Mouse (Mus musculus) liver, embryonic 12.5 days (tissue): ENCODE measurements around the gene Tanc1. TPM values are rescaled to one million over a fixed set of nuclear protein-coding genes. Genes with fewer than 3 reads are reported as not detected.

Experiments
- ATAC-seq: fragments of 200-750 bp; cut with Nextera tagmentation; 2 replicates; pipeline ENCODE4 v1.8.0; 2017; ENCODE audit warnings: moderate number of reproducible peaks, mild to moderate bottlenecking, moderate library complexity
- H3K27ac ChIP-seq: fragments of 300-500 bp; sonication (generic); 2 replicates; pipeline ENCODE4 v1.5.1; 2016; ENCODE audit warnings: mild to moderate bottlenecking
- H3K27me3 ChIP-seq: fragments of 300-500 bp; sonication (generic); replicated peaks from 2 replicates; pipeline ENCODE4 v1.6.1; 2016; ENCODE audit warnings: mild to moderate bottlenecking, moderate library complexity
- H3K36me3 ChIP-seq: fragments of 300-500 bp; sonication (generic); 2 replicates; pipeline ENCODE4 v1.6.1; 2016; ENCODE audit warnings: mild to moderate bottlenecking, moderate library complexity
- H3K4me1 ChIP-seq: fragments of 300-500 bp; sonication (generic); 2 replicates; pipeline ENCODE4 v1.6.1; 2016
- H3K4me2 ChIP-seq: fragments of 300-500 bp; sonication (generic); 2 replicates; pipeline ENCODE4 v1.6.1; 2016; ENCODE audit warnings: mild to moderate bottlenecking, moderate library complexity
- H3K4me3 ChIP-seq: fragments of 300-500 bp; sonication (generic); 2 replicates; pipeline ENCODE4 v1.5.1; 2016; ENCODE audit warnings: mild to moderate bottlenecking, moderate library complexity
- H3K9ac ChIP-seq: fragments of 300-500 bp; sonication (generic); 2 replicates; pipeline ENCODE4 v1.6.1; 2016; ENCODE audit warnings: mild to moderate bottlenecking, moderate library complexity
- H3K9me3 ChIP-seq: fragments of 300-500 bp; sonication (generic); replicated peaks from 2 replicates; pipeline ENCODE4 v1.6.1; 2016; ENCODE audit warnings: mild to moderate bottlenecking, moderate library complexity
- whole genome bisulfite sequencing: fragments of 180-500 bp; shearing (Covaris S2); methylation state at CpG from one replicate; pipeline ENCODE4 v1.1.7; 2016; ENCODE audit not compliant: insufficient replicate concordance; 5-methylcytosine and 5-hydroxymethylcytosine counted together
- polyA plus RNA-seq: library from polyadenylated mRNA; unstranded; fragments of >200 nt; fragmentation: Nextera tagmentation; extraction: Ambion mirVana; gene quantifications from 2 replicates; pipeline ENCODE4 v1.2.1, GENCODE M21; 2016

The Tanc1 gene
- polyA plus RNA-seq, 1 experiment from 2014 or later = 6.8 TPM

DNA sequence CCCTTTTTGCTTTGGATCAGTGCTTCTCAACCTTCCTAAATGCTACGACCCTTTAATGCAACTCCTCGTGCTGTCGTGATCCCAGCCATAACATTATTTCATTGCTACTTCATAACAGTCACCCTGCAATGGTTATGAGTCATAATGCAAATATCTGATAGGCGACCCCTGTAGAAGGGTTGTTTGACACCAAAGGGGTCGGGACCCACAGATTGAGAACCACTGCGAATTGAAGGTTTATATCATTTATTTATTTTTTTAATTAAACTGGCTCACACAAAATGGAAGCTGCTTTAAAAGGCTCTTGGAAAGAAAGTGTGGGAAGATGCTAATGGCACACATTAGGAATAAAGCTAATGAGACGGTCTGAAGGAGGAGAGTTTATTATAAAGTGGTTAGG, 7.2 kb downstream of the Tanc1 start:
- Histone ChIP-seq H3K9me3 (no peaks in the 10 kb centered on the region), H3K36me3 (no peaks in the 10 kb centered on the region), H3K4me1 (peaks cover 4% of the 10 kb centered on the region; the same call in 1 of the 2 replicates), H3K4me3 (no peak overlapping the region), H3K9ac (no peak overlapping the region), H3K27ac (no peak overlapping the region), H3K4me2 (no peak overlapping the region), H3K27me3 (peaks cover 14% of the 10 kb centered on the region)
- ATAC-seq = no peak
- 80% methylated on average over 7 of the region's 7 CpGs for WGBS

DNA sequence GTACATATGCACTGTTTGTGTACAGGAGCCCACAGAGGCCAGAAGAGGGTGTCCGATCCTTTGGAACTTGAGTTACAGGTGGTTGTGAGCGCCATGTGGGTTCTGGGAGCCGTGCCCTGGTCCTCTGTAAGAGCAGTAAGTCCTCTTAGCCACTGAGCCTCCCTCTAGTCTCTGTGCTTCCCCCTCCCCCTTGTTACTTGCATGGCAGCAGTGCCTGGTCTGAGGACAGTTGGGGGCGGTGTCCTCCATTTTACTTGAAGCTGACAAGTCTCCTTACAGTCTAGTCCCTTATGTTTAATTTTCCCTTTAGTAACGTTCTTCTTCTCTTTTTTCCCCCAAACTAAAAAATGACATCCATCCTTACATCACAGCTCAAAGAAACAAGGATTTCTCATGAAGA, 8.8 kb downstream of the Tanc1 start:
- no peak overlapping the region for H3K27ac ChIP-seq
- ATAC-seq = no peak
- 60% methylated on average over 5 of the region's 5 CpGs for WGBS
- no peak overlapping the region for H3K9ac ChIP-seq
- H3K4me3 ChIP-seq = no peak overlapping the region
- H3K9me3 ChIP-seq = no peaks in the 10 kb centered on the region
- no peaks in the 10 kb centered on the region for H3K36me3 ChIP-seq
- H3K27me3 ChIP-seq = peaks cover 2% of the 10 kb centered on the region; the same call in 1 of the 2 replicates
- H3K4me1 ChIP-seq = no peaks in the 10 kb centered on the region
- H3K4me2 ChIP-seq = no peak overlapping the region

DNA sequence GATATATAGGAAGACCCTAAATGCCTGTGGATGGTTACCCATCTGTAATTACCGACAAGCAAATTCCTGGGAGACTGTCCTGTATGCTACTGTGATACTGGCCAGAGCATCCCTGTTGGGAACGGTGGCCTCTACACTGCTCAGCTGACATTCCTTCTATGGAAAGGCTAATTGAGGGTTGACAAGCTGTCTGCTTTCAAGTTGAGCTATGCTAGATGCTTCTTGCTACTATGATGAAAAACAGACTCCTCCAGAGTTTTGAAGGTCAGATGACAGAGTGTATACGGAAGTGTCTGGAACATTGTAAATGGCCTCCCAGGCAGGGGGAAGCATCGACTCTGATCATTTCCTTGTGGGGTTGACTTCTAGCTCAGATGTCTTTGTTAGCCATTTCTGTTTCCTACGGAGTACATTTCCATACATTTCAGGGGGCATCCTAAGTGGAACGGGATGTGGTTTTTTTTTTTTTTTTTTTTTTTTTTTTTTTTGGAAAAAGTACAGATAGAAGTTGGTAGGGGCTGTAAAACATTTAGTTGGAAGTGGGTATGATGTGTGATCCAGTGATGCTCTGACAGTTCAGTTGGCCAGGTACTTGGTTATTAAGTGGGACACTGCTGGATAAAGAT, 10.8 kb downstream of the Tanc1 start:
- Histone ChIP-seq H3K27ac (no peak overlapping the region), H3K4me1 (0 out of 2 replicates have a peak, but pooled peaks cover under 1% of the 10 kb centered on the region), H3K4me3 (no peak overlapping the region), H3K27me3 (0 out of 2 replicates have a peak, but pooled peaks cover 7% of the 10 kb centered on the region), H3K9me3 (no peaks in the 10 kb centered on the region), H3K4me2 (no peak overlapping the region), H3K36me3 (no peaks in the 10 kb centered on the region), H3K9ac (no peak overlapping the region)
- no peak for ATAC-seq
- WGBS = 55% methylated on average over 6 of the region's 6 CpGs

DNA sequence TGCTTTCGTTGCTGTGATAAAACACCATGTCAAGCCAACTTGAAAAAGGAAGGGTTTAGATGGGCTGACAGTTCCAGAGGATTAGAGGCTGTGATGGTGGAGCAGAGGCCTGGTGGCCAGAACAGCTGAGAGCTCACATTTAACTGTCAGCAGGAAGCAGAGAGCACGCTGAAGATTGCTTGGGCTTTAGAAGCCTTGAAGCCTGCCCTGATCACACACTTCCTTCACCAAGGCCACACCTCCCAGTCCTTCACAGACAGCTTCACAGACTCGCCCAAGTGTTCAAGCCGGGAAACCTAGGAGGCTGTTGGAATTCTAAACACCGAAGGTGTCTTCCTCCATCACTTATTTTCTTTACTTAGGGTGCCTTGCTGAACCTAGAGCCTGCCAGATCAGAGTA, 12.0 kb downstream of the Tanc1 start:
- ATAC-seq = no peak
- no peak overlapping the region for H3K4me3 ChIP-seq
- H3K27ac ChIP-seq = no peak overlapping the region
- H3K4me2 ChIP-seq = no peak overlapping the region
- no peak overlapping the region for H3K9ac ChIP-seq
- 57% methylated on average over 5 of the region's 5 CpGs for WGBS
- H3K4me1 ChIP-seq = peaks cover 9% of the 10 kb centered on the region; the same call in 1 of the 2 replicates
- 0 out of 2 replicates have a peak, but pooled peaks cover 7% of the 10 kb centered on the region for H3K27me3 ChIP-seq
- H3K9me3 ChIP-seq = no peaks in the 10 kb centered on the region
- no peaks in the 10 kb centered on the region for H3K36me3 ChIP-seq

DNA sequence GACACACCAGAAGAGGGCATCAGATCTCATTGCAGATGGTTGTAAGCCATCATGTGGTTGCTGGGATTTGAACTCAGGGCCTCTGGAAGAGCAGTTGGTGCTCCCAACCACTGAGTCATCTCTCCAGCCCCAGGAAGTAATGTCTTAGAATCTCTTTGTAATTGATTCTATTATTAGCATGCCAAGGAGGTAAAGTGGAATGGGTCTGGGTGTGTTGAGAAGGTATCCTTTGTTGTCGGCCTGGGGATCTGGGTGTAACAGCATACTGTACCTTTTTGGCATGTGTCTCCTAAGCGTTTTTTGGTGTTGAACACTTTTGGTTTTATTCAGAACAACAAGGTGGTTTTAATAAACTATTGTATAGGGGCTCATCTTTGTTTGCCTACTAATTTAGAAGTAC, 13.6 kb downstream of the Tanc1 start:
- no peak for ATAC-seq
- WGBS = 61% methylated on average over 2 of the region's 2 CpGs
- H3K4me1 ChIP-seq = peaks cover 9% of the 10 kb centered on the region; the same call in 1 of the 2 replicates
- H3K36me3 ChIP-seq = no peaks in the 10 kb centered on the region
- no peaks in the 10 kb centered on the region for H3K9me3 ChIP-seq
- H3K4me3 ChIP-seq = no peak overlapping the region
- no peak overlapping the region for H3K4me2 ChIP-seq
- H3K27me3 ChIP-seq = peaks cover 7% of the 10 kb centered on the region; the same call in 1 of the 2 replicates
- H3K27ac ChIP-seq = no peak overlapping the region
- H3K9ac ChIP-seq = no peak overlapping the region

DNA sequence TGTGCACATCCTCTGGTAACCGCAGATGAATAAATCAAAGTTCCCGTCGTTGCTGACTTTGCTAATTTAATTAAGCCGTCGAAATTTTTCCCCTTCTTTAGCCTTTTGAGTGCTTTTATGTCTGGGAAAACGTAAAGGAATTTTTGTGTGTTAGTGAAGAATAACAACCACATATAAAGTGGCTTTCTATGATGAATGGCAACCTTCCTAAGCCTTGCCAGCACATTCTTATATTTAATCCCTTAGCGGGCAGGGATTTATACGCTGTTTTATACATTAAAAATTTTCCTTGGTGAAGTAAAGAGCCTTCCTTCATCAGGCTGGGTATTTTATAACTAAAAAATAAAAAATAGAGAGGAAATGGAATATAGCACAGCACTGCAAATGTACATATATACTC, 14.1 kb downstream of the Tanc1 start:
- no peak overlapping the region for H3K4me3 ChIP-seq
- H3K27ac ChIP-seq = no peak overlapping the region
- H3K9ac ChIP-seq = no peak overlapping the region
- peaks cover 9% of the 10 kb centered on the region; the same call in 1 of the 2 replicates for H3K4me1 ChIP-seq
- no peak for ATAC-seq
- H3K36me3 ChIP-seq = no peaks in the 10 kb centered on the region
- no peaks in the 10 kb centered on the region for H3K9me3 ChIP-seq
- no peak overlapping the region for H3K4me2 ChIP-seq
- peaks cover 7% of the 10 kb centered on the region; the same call in 1 of the 2 replicates for H3K27me3 ChIP-seq
- 73% methylated on average over 8 of the region's 8 CpGs for WGBS

DNA sequence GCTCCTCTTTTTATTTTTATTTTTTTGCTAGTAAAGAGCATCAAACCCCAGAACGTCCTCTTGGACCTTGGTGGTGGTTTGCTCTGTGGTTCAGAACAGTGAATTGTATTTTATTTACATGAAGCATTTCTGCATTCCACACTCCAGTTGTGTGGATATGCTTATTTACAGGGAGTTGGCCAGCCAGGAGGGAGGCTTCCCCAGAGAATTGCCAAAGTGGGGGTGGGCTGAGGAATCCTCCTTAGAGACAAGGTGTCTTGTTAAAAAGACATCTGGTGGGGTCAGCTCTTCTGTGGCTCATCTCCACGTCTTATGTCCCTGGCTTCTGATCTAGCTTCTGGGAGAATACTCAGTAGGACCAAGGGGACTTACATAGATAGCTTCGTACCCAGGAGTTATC, 14.6 kb downstream of the Tanc1 start:
- Histone ChIP-seq H3K4me1 (peaks cover 9% of the 10 kb centered on the region; the same call in 1 of the 2 replicates), H3K27ac (no peak overlapping the region), H3K4me3 (no peak overlapping the region), H3K9ac (no peak overlapping the region), H3K36me3 (no peaks in the 10 kb centered on the region), H3K4me2 (no peak overlapping the region), H3K27me3 (peaks cover 7% of the 10 kb centered on the region; the same call in 1 of the 2 replicates), H3K9me3 (no peaks in the 10 kb centered on the region)
- ATAC-seq = no peak
- 53% methylated on average over 3 of the region's 3 CpGs for WGBS

DNA sequence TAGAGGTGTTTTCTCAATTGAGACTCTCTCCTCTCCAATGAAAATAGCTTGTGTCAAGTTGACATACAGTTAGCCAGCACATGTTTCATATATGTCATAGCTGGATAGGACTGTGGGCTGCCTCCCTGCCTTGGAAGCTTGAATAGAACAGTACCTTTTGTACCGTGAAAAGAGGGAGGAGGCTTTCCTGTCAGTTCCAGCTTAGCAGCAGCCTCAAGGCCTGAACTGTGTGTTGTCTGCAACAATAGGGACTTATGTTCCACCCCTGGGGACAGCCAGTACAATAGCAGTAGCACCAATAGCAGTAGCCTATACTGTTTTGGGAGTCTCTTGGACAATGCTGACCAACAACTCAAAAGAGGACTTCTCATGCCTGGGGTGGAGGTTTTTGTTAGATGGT, 15.7 kb downstream of the Tanc1 start:
- H3K27ac ChIP-seq = no peak overlapping the region
- no peak overlapping the region for H3K9ac ChIP-seq
- no peak overlapping the region for H3K4me2 ChIP-seq
- no peaks in the 10 kb centered on the region for H3K9me3 ChIP-seq
- H3K36me3 ChIP-seq = no peaks in the 10 kb centered on the region
- no peak overlapping the region for H3K4me3 ChIP-seq
- peaks cover 9% of the 10 kb centered on the region; the same call in 1 of the 2 replicates for H3K4me1 ChIP-seq
- 68% methylated on average over 1 of the region's 1 CpGs for WGBS
- no peak for ATAC-seq
- H3K27me3 ChIP-seq = peaks cover 7% of the 10 kb centered on the region; the same call in 1 of the 2 replicates

DNA sequence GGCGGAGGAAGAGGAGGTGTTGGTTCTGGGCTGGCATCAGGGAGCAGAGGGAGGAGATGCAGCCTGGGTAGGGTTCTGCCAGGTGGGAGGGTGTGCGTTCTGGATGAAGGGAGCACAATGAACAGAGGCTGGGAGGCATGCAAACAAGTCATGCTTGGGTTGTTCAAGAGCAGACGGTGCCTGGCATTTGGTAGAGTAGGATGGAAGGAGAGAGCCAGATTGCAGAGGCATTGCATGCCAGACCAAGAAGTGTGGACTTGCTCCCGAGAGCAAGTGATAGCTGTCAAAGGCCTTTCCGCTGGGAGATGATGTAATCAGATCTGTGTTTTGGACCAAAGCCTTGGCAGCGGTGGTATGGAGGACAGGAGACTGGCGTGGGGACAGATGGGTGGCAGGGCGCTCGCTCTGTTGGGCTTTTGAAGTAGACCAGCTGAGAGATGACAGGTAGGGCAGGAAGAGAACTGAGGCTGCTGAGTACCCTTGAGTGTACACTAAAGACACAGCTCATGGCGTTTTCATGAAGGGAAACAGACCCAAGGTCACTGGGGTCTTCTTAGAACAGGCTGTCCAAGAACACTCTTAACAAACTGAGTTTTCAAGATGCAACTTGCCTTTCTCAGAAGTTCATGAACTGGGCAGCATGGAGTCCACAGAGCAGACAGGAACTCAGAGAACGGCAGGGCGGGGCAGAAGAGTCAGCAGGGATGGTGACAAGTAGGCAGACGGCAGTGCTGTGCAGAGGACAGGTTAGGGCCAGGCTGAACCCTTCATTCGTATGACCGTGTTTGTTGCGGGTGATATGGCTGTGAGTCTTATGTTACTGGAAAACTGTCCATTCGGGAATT, 16.4 kb downstream of the Tanc1 start:
- H3K9me3 ChIP-seq = no peaks in the 10 kb centered on the region
- no peak for ATAC-seq
- no peak overlapping the region for H3K4me3 ChIP-seq
- WGBS = 66% methylated on average over 17 of the region's 17 CpGs
- no peak overlapping the region for H3K9ac ChIP-seq
- H3K36me3 ChIP-seq = no peaks in the 10 kb centered on the region
- H3K27ac ChIP-seq = no peak overlapping the region
- H3K4me2 ChIP-seq = no peak overlapping the region
- H3K4me1 ChIP-seq = peaks cover 9% of the 10 kb centered on the region; the same call in 1 of the 2 replicates
- peaks cover 7% of the 10 kb centered on the region; the same call in 1 of the 2 replicates for H3K27me3 ChIP-seq

DNA sequence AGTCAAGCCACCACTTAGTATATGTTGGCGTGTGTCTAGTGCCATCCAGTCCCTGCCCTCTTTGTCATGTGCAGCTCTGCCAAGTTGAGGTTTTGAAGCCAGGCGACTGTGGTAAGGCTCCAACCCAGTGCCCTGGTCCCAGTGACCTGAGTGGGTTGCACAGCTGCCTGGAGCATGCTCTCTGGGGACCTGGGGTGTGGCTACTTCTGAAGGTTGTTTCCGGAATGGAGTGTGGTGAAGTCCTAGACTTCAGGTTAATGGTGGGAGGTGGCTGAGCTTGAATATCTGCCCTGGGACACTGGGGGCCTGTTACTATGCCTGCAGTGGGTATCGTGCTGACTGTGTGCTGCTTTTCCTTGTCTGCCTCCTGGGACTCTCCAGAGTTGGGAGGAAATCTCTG, 18.0 kb downstream of the Tanc1 start:
- H3K9ac ChIP-seq = no peak overlapping the region
- peaks cover 7% of the 10 kb centered on the region; the same call in 1 of the 2 replicates for H3K27me3 ChIP-seq
- H3K4me1 ChIP-seq = peaks cover 9% of the 10 kb centered on the region; the same call in 1 of the 2 replicates
- no peak overlapping the region for H3K4me2 ChIP-seq
- H3K4me3 ChIP-seq = no peak overlapping the region
- H3K27ac ChIP-seq = no peak overlapping the region
- no peaks in the 10 kb centered on the region for H3K9me3 ChIP-seq
- WGBS = 63% methylated on average over 4 of the region's 4 CpGs
- ATAC-seq = no peak
- no peaks in the 10 kb centered on the region for H3K36me3 ChIP-seq

DNA sequence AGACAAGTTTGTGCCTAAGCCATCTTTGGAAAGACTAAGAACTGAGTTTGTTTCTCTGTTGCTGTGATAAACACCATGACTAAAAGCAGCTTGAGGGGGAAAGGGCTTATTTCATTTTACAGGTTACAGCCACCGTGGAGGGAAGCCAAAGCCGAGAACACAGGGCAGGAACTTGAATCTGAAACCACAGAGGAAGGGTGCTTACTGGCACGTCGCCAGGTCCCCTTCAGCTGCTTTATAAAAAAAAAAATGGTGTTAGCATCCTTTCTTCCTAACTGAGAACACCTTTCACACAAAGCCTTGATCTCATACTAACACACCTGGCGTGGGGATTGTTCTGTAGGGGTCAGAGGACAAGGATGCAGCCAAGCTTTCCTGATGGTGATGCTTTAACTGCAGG, 19.6 kb downstream of the Tanc1 start:
- Histone ChIP-seq H3K9ac (no peak overlapping the region), H3K36me3 (no peaks in the 10 kb centered on the region), H3K27me3 (peaks cover 7% of the 10 kb centered on the region; the same call in 1 of the 2 replicates), H3K4me1 (peaks cover 9% of the 10 kb centered on the region; the same call in 1 of the 2 replicates), H3K4me2 (no peak overlapping the region), H3K27ac (no peak overlapping the region), H3K9me3 (no peaks in the 10 kb centered on the region), H3K4me3 (no peak overlapping the region)
- ATAC-seq = no peak
- WGBS = 31% methylated on average over 5 of the region's 5 CpGs
